Mouse (Mus musculus) erythroblast, embryonic 14.5 days (primary cell): Measurements from ENCODE around the gene Fgfr2.

ENCODE experiments used
- GATA1 ChIP-seq: IDR thresholded peaks from 2 replicates; pipeline ENCODE4 v1.6.1; 2012; ENCODE audit warnings: low read length, inconsistent platforms, mixed read lengths
- TAL1 ChIP-seq: IDR thresholded peaks from 3 replicates; pipeline ENCODE4 v1.6.1; 2012; ENCODE audit warnings: low read length, inconsistent platforms, mixed read lengths

- TF ChIP-seq GATA1 (no peak), TAL1 (no peak)
Measured at GRCm38 (mm10) chr7:132658688-132659087, 464.5 kb downstream of the Fgfr2 start.
